Mouse (Mus musculus) C2C12 (cell line): ENCODE data around the gene Snx5. TPM values are rescaled to one million over a fixed set of nuclear protein-coding genes. Genes with fewer than 3 reads are reported as not detected.

Experiments used
- H3K27me3 ChIP-seq: one replicate; pipeline ENCODE4 v1.6.1; 2011; ENCODE audit not compliant: control insufficient read depth, insufficient read depth, insufficient read length
- H3K36me3 ChIP-seq: one replicate; pipeline ENCODE4 v1.6.1; 2011; ENCODE audit not compliant: control insufficient read depth, insufficient read depth
- H3K4me3 ChIP-seq: one replicate; pipeline ENCODE4 v1.5.1; 2011; ENCODE audit warnings: mild to moderate bottlenecking, control low read depth; ENCODE audit not compliant: poor library complexity, insufficient read depth, severe bottlenecking
- H3K79me2 ChIP-seq: one replicate; pipeline ENCODE4 v1.6.1; 2011; ENCODE audit not compliant: control insufficient read depth, insufficient read depth
- H3K79me3 ChIP-seq: one replicate; pipeline ENCODE4 v1.6.1; 2011; ENCODE audit warnings: low read depth, control low read depth
- H3ac ChIP-seq: one replicate; pipeline ENCODE3; 2011; ENCODE audit warnings: low read depth; ENCODE audit not compliant: control insufficient read depth, insufficient read length
- CEBPB ChIP-seq: IDR thresholded peaks from one replicate; pipeline ENCODE4 v1.6.1; 2011; ENCODE audit warnings: low read depth, mild to moderate bottlenecking, control low read depth, moderate library complexity
- CTCF ChIP-seq: IDR thresholded peaks from one replicate; pipeline ENCODE4 v1.5.1; 2011; ENCODE audit not compliant: control insufficient read depth, insufficient read depth, insufficient read length
- FOSL1 ChIP-seq: IDR thresholded peaks from one replicate; pipeline ENCODE4 v1.8.0; 2011; ENCODE audit warnings: mild to moderate bottlenecking, low read length; ENCODE audit not compliant: poor library complexity, insufficient read depth, severe bottlenecking
- MAX ChIP-seq: IDR thresholded peaks from one replicate; pipeline ENCODE4 v1.6.1; 2011; ENCODE audit warnings: mild to moderate bottlenecking, control low read depth
- MYOD1 ChIP-seq: IDR thresholded peaks from one replicate; pipeline ENCODE4 v1.6.1; 2011; ENCODE audit warnings: low read depth; ENCODE audit not compliant: control insufficient read depth, insufficient read length
- MYOG ChIP-seq: IDR thresholded peaks from one replicate; pipeline ENCODE4 v1.6.1; 2011; ENCODE audit not compliant: control insufficient read depth, insufficient read length; ENCODE audit errors: extremely low read depth
- USF1 ChIP-seq: IDR thresholded peaks from one replicate; pipeline ENCODE4 v1.6.1; 2011; ENCODE audit warnings: low read depth, mild to moderate bottlenecking, control low read depth, moderate library complexity
- polyA plus RNA-seq: library from polyadenylated mRNA; unstranded; fragments of >200 nt; fragmentation: generic; extraction: Trizol; gene quantifications from one replicate; pipeline ENCODE4 v1.2.1, GENCODE M21; 2012; ENCODE audit warnings: missing spikeins

Snx5 gene
- polyA plus RNA-seq, 1 experiment, result 87.4 TPM

GRCm38 (mm10) chr2:144281417-144281816, 10.7 kb upstream of the Snx5 start:
- Histone ChIP-seq H3K36me3 (peaks cover 32% of the 10 kb centered on the region), H3K79me2 (no peaks in the 10 kb centered on the region), H3K4me3 (no peak overlapping the region), H3ac (no peak overlapping the region), H3K27me3 (peaks cover 3% of the 10 kb centered on the region), H3K79me3 (no peaks in the 10 kb centered on the region)
- TF ChIP-seq MAX, result peak; percentile 56
- peak; percentile 60 for TF ChIP-seq USF1
- no peak for TF ChIP-seq CEBPB

GRCm38 (mm10) chr2:144280568-144280967, 9.9 kb upstream of the Snx5 start:
- peaks cover 1% of the 10 kb centered on the region for H3K27me3 ChIP-seq
- peaks cover 36% of the 10 kb centered on the region for H3K36me3 ChIP-seq
- no peaks in the 10 kb centered on the region for H3K79me2 ChIP-seq
- TF ChIP-seq MYOG, result no peak
- TF ChIP-seq CEBPB, result no peak
- TF ChIP-seq MAX, result no peak
- no peak for TF ChIP-seq USF1
- TF ChIP-seq FOSL1, result no peak
- no peak for TF ChIP-seq CTCF
- TF ChIP-seq MYOD1, result no peak
- no peaks in the 10 kb centered on the region for H3K79me3 ChIP-seq
- H3K4me3 ChIP-seq, result no peak overlapping the region
- no peak overlapping the region for H3ac ChIP-seq

GRCm38 (mm10) chr2:144279742-144280141, 9.0 kb upstream of the Snx5 start:
- H3K79me2 ChIP-seq, result peaks cover 4% of the 10 kb centered on the region
- no peaks in the 10 kb centered on the region for H3K79me3 ChIP-seq
- H3ac ChIP-seq, result no peak overlapping the region
- TF ChIP-seq MYOD1 (no peak), USF1 (no peak), MAX (no peak), MYOG (no peak), FOSL1 (no peak), CTCF (no peak), CEBPB (no peak)
- H3K27me3 ChIP-seq, result no peaks in the 10 kb centered on the region
- H3K36me3 ChIP-seq, result peaks cover 40% of the 10 kb centered on the region
- H3K4me3 ChIP-seq, result no peak overlapping the region

GRCm38 (mm10) chr2:144276885-144277284, 6.2 kb upstream of the Snx5 start:
- Histone ChIP-seq H3K79me3 (peaks cover 17% of the 10 kb centered on the region), H3ac (no peak overlapping the region), H3K4me3 (no peak overlapping the region), H3K36me3 (peaks cover 60% of the 10 kb centered on the region), H3K27me3 (no peaks in the 10 kb centered on the region), H3K79me2 (peaks cover 32% of the 10 kb centered on the region)
- TF ChIP-seq CTCF (no peak), FOSL1 (no peak), USF1 (no peak), MAX (no peak), MYOD1 (no peak), MYOG (no peak), CEBPB (no peak)

- no peaks in the 10 kb centered on the region for H3K27me3 ChIP-seq
- H3K36me3 ChIP-seq, result peaks cover 58% of the 10 kb centered on the region
- H3ac ChIP-seq, result no peak overlapping the region
- peaks cover 54% of the 10 kb centered on the region for H3K79me2 ChIP-seq
- TF ChIP-seq CTCF (no peak), FOSL1 (no peak), CEBPB (no peak), MYOD1 (no peak), MAX (no peak), USF1 (no peak), MYOG (no peak)
- no peak overlapping the region for H3K4me3 ChIP-seq
- H3K79me3 ChIP-seq, result peaks cover 29% of the 10 kb centered on the region
These were observed 4.0 kb upstream of the Snx5 start for GRCm38 (mm10) chr2:144274741-144275140.

GRCm38 (mm10) chr2:144272088-144272487, 1.4 kb upstream of the Snx5 start:
- Histone ChIP-seq H3ac (no peak overlapping the region), H3K79me2 (peaks cover 80% of the 10 kb centered on the region), H3K4me3 (no peak overlapping the region), H3K27me3 (no peaks in the 10 kb centered on the region), H3K36me3 (peaks cover 63% of the 10 kb centered on the region), H3K79me3 (peaks cover 56% of the 10 kb centered on the region)
- TF ChIP-seq MAX (no peak), USF1 (no peak), FOSL1 (no peak), CEBPB (no peak), CTCF (no peak), MYOD1 (no peak), MYOG (no peak)
